Comparison of ENCODE assay signal across 2 mouse cellular contexts in the genomic region with DNA sequence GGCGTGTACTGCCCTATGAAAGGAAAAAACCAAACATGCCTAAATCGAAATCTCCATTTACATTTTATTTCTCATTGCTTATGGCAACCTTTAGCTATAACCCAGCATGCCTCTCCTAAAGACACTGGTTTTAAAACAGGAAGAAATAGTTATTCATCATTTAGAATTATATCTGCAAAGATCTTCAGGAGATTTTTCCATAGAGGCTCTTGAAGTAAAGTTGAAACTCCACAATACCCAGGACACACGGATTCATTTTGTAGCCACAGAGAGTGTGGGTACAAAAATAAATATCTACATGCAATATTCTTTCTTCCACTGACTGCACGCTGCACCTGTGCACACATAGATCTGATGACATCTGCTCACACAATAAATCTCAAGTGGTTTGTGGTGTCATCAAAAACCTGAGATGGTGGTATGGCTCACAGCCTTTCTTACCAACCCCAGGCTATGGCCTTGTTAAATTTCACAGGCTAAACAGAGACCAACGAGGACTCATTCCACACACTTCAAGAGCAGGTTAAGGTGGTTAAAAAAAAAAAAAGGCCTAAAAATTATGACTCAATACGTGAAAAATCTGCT.
TF ChIP-seq lines count a peak whose summit lies in the region.

No protein-coding gene starts in this region.

TF ChIP-seq in CH12.LX, 34 proteins besides CTCF, POLR2A, EP300 and RAD21 (continued from another document):
- TF ChIP-seq CHD1 (IDR thresholded peaks at IDR 0.05; ENCODE audit: low read depth, low read length) (no peak), PAX5 (IDR thresholded peaks at IDR 0.05; ENCODE audit: low read length) (no peak), JUN (IDR thresholded peaks at IDR 0.05; ENCODE audit: insufficient read depth, low read depth, low read length) (0 out of 2 replicates have a peak, but pooled peaks have one; percentile 11), CHD2 (IDR thresholded peaks at IDR 0.05; ENCODE audit: low read length) (no peak), NELFE (IDR thresholded peaks at IDR 0.05; ENCODE audit: low read depth, low read length) (no peak), MAX (IDR thresholded peaks at IDR 0.05; ENCODE audit: low read length) (no peak), ZNF384 (IDR thresholded peaks at IDR 0.05; ENCODE audit: low read depth, low read length) (peak; percentile 84), ELF1 (IDR thresholded peaks at IDR 0.05; ENCODE audit: low read depth, low read length) (no peak), TCF12 (IDR thresholded peaks at IDR 0.05; ENCODE audit: low read depth, low read length) (no peak), HCFC1 (IDR thresholded peaks at IDR 0.05; ENCODE audit: low read depth, low read length) (no peak), SMC3 (IDR thresholded peaks at IDR 0.05; ENCODE audit: low read depth, low read length) (no peak), IRF4 (IDR thresholded peaks at IDR 0.05; ENCODE audit: low read depth, low read length) (no peak), MAFK (IDR thresholded peaks at IDR 0.05; ENCODE audit: insufficient replicate concordance, low read length) (no peak), JUND (conservative IDR thresholded peaks at IDR 0.05; ENCODE audit: low read depth, low read length) (0 out of 2 replicates have a peak, but pooled peaks have one; percentile 10)

TF ChIP-seq in myocyte, 11 proteins besides CTCF, POLR2A, EP300 and RAD21 (continued from another document):
- TF ChIP-seq TCF3 (IDR thresholded peaks at IDR 0.05; ENCODE audit: insufficient read length, low read depth) (peak; percentile 64), USF1 (IDR thresholded peaks at IDR 0.05; ENCODE audit: low read depth) (no peak), REST (IDR thresholded peaks at IDR 0.05; ENCODE audit: insufficient read depth, insufficient read length) (no peak), CEBPB (IDR thresholded peaks at IDR 0.05; ENCODE audit: insufficient read depth, poor library complexity, severe bottlenecking) (0 out of 2 replicates have a peak, but pooled peaks have one; percentile 18), SRF (IDR thresholded peaks at IDR 0.05; ENCODE audit: control insufficient read depth, insufficient read length, low read depth) (no peak), E2F4 (IDR thresholded peaks at IDR 0.05; ENCODE audit: insufficient read depth) (no peak), POLR2AphosphoS2 (IDR thresholded peaks at IDR 0.05; ENCODE audit: insufficient read length, low read depth) (no peak), MYOG (IDR thresholded peaks at IDR 0.05; ENCODE audit: control insufficient read depth in 1 of 3, insufficient read depth in 1 of 3, insufficient read length in 2 of 3, low read depth in 2 of 3) (peak in 2 of 3 experiments; percentile 22 to 58), MAX (IDR thresholded peaks at IDR 0.05; ENCODE audit: low read depth) (no peak)
TF ChIP-seq in myocyte: peak in this region for 5.
